Mouse (Mus musculus): Measurements from ENCODE around the gene Sgms2. TPM values are rescaled to one million over a fixed set of nuclear protein-coding genes. Genes with fewer than 3 reads are reported as not detected.

Gene Sgms2
- polyA plus RNA-seq, 1 experiment from 2014 or later: 9.1 TPM

DNA sequence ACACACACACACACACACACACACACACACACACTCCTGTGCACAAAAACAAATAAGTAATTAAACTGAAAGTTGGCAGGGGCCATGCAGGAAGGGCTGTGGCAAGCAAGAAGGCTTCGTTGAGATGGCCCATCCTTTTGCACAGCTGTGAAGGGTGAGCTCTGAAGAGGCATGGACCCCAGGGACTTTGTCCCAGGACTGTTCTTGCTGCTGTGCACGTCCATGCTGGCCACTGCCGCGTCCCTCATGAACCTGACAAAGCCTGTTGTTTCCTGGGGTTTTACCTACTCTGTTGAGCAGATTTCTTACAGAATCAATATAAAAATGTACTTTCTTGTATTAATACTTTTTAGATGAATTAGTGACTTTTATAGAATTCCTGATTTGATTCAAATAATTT, 199.3 kb downstream of the Sgms2 start:
- TF ChIP-seq CTCF (IDR thresholded peaks at IDR 0.05; ENCODE audit: low read depth): no peak
- Histone ChIP-seq H3K36me3 (ENCODE audit: control insufficient read depth, insufficient read depth, low read length) (no peaks in the 10 kb centered on the region), H3K9ac (ENCODE audit: low read length) (no peak overlapping the region), H3K27me3 (ENCODE audit: control insufficient read depth, insufficient read depth, low read length) (no peaks in the 10 kb centered on the region), H3K9me3 (ENCODE audit: control insufficient read depth, low read length) (no peaks in the 10 kb centered on the region), H3K4me2 (replicated peaks; ENCODE audit: low read depth) (no peak overlapping the region), H3K27ac (replicated peaks) (no peak overlapping the region), H3K4me3 (ENCODE audit: low read depth, low read length) (no peak overlapping the region), H3K4me1 (replicated peaks; ENCODE audit: control insufficient read depth, insufficient read depth) (no peaks in the 10 kb centered on the region)
- WGBS: 85% methylated on average over 4 of the region's 4 CpGs
- DNase-seq (ENCODE audit: low spot score) (no peak), ATAC-seq (ENCODE audit: low FRiP score, low TSS enrichment) (no peak)

- no peaks in the 10 kb centered on the region for H3K9me3 ChIP-seq (ENCODE audit: control insufficient read depth, low read length)
- ATAC-seq (ENCODE audit: low FRiP score, low TSS enrichment) (no peak), DNase-seq (ENCODE audit: low spot score) (no peak)
- 81% methylated on average over 4 of the region's 4 CpGs for WGBS
- no peaks in the 10 kb centered on the region for H3K36me3 ChIP-seq (ENCODE audit: control insufficient read depth, insufficient read depth, low read length)
- no peak overlapping the region for H3K9ac ChIP-seq (ENCODE audit: low read length)
- no peak overlapping the region for H3K4me2 ChIP-seq (replicated peaks; ENCODE audit: low read depth)
- H3K4me3 ChIP-seq (ENCODE audit: low read depth, low read length): no peak overlapping the region
- no peak overlapping the region for H3K27ac ChIP-seq (replicated peaks)
- TF ChIP-seq EP300 (optimal IDR thresholded peaks at IDR 0.05) (no peak), CTCF (IDR thresholded peaks at IDR 0.05; ENCODE audit: low read depth) (no peak)
- H3K4me1 ChIP-seq (replicated peaks; ENCODE audit: control insufficient read depth, insufficient read depth): peaks cover 5% of the 10 kb centered on the region; the same call in 1 of the 2 replicates
- no peaks in the 10 kb centered on the region for H3K27me3 ChIP-seq (ENCODE audit: control insufficient read depth, insufficient read depth, low read length)
Observed at GRCm38 (mm10) chr3:131274151-131274550, 217.1 kb downstream of the Sgms2 start.

DNA sequence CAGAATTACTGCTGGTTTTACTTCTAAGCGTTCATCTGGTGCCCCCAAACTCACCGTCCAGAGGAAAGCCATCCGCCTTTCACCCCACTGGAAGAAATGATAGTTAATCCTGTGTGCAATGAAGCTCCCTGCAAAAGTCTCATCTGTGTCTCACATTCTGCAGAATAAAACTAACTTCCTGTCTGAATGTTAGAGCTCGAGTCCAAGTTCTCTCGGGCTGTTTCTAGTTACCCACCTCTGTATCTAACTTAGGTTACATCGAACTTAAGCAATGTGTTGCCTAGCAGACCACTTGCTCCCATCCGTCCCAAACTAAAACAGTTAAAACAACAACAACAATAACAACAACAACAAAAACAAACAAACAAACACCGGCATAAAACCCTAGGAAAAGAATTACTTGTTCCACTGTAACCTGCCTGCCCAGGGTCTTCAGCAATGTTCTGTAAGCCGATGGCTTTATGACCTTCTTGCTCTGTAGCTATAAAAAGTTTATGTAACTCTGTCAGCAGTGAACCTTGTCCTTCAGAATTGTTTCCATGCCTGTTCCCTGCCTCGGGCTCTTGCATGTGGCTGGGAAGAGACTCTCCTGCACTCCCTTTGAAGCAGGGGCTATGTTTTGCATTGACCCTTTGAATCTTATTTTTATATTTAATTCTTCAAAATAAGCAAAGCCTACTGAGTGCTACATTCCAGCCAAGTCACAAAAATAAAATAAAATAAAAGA, 218.7 kb downstream of the Sgms2 start:
- Histone ChIP-seq H3K36me3 (ENCODE audit: control insufficient read depth, insufficient read depth, low read length) (no peaks in the 10 kb centered on the region), H3K27me3 (ENCODE audit: control insufficient read depth, insufficient read depth, low read length) (no peaks in the 10 kb centered on the region), H3K9ac (ENCODE audit: low read length) (peak overlapping the region; percentile 56), H3K9me3 (ENCODE audit: control insufficient read depth, low read length) (no peaks in the 10 kb centered on the region), H3K27ac (replicated peaks) (peak overlapping the region; percentile 63), H3K4me1 (replicated peaks; ENCODE audit: control insufficient read depth, insufficient read depth) (peaks cover 5% of the 10 kb centered on the region; the same call in 1 of the 2 replicates), H3K4me3 (ENCODE audit: low read depth, low read length) (peak overlapping the region; percentile 80), H3K4me2 (replicated peaks; ENCODE audit: low read depth) (peak overlapping the region; percentile 84)
- 26% methylated on average over 10 of the region's 10 CpGs for WGBS
- DNase-seq (ENCODE audit: low spot score): no peak
- TF ChIP-seq EP300 (optimal IDR thresholded peaks at IDR 0.05): no peak
- TF ChIP-seq CTCF (IDR thresholded peaks at IDR 0.05; ENCODE audit: low read depth): no peak
- ATAC-seq (ENCODE audit: low FRiP score, low TSS enrichment): no peak

- TF ChIP-seq EP300 (optimal IDR thresholded peaks at IDR 0.05) (no peak), CTCF (IDR thresholded peaks at IDR 0.05; ENCODE audit: low read depth) (no peak)
- H3K9ac ChIP-seq (ENCODE audit: low read length): peak within 1 kb of the TSS; percentile 84
- under 1% methylated on average over 49 of the region's 54 CpGs for WGBS
- no peaks in the 10 kb centered on the region for H3K27me3 ChIP-seq (ENCODE audit: control insufficient read depth, insufficient read depth, low read length)
- H3K4me2 ChIP-seq (replicated peaks; ENCODE audit: low read depth): peak within 1 kb of the TSS; percentile 84
- H3K9me3 ChIP-seq (ENCODE audit: control insufficient read depth, low read length): no peaks in the 10 kb centered on the region
- peak; percentile 95 for DNase-seq (ENCODE audit: low spot score)
- H3K4me3 ChIP-seq (ENCODE audit: low read depth, low read length): peak within 1 kb of the TSS; percentile 80
- H3K36me3 ChIP-seq (ENCODE audit: control insufficient read depth, insufficient read depth, low read length): no peaks in the 10 kb centered on the region
- H3K4me1 ChIP-seq (replicated peaks; ENCODE audit: control insufficient read depth, insufficient read depth): peaks cover 5% of the 10 kb centered on the region; the same call in 1 of the 2 replicates
- peak within 1 kb of the TSS; percentile 94 for H3K27ac ChIP-seq (replicated peaks)
- ATAC-seq (ENCODE audit: low FRiP score, low TSS enrichment): peak; percentile 91
Observed at GRCm38 (mm10) chr3:131271559-131272373, 219.4 kb downstream of the Sgms2 start, which contains the start of gene Hadh. TSS of gene Hadh (minus strand) at chr3:131272101.

GRCm38 (mm10) chr3:131271157-131271556, 220.1 kb downstream of the Sgms2 start:
- peak; percentile 74 for ATAC-seq (ENCODE audit: low FRiP score, low TSS enrichment)
- 6% methylated on average over 8 of the region's 8 CpGs for WGBS
- H3K27me3 ChIP-seq (ENCODE audit: control insufficient read depth, insufficient read depth, low read length): no peaks in the 10 kb centered on the region
- DNase-seq (ENCODE audit: low spot score): peak; percentile 81
- peaks cover 5% of the 10 kb centered on the region; the same call in 1 of the 2 replicates for H3K4me1 ChIP-seq (replicated peaks; ENCODE audit: control insufficient read depth, insufficient read depth)
- TF ChIP-seq CTCF (IDR thresholded peaks at IDR 0.05; ENCODE audit: low read depth): peak; percentile 54
- no peak for TF ChIP-seq EP300 (optimal IDR thresholded peaks at IDR 0.05)
- H3K27ac ChIP-seq (replicated peaks): peak overlapping the region; percentile 94
- H3K4me2 ChIP-seq (replicated peaks; ENCODE audit: low read depth): peak overlapping the region; percentile 84
- H3K4me3 ChIP-seq (ENCODE audit: low read depth, low read length): peak overlapping the region; percentile 80
- no peaks in the 10 kb centered on the region for H3K9me3 ChIP-seq (ENCODE audit: control insufficient read depth, low read length)
- H3K36me3 ChIP-seq (ENCODE audit: control insufficient read depth, insufficient read depth, low read length): no peaks in the 10 kb centered on the region
- H3K9ac ChIP-seq (ENCODE audit: low read length): peak overlapping the region; percentile 84
